In the genomic region with DNA sequence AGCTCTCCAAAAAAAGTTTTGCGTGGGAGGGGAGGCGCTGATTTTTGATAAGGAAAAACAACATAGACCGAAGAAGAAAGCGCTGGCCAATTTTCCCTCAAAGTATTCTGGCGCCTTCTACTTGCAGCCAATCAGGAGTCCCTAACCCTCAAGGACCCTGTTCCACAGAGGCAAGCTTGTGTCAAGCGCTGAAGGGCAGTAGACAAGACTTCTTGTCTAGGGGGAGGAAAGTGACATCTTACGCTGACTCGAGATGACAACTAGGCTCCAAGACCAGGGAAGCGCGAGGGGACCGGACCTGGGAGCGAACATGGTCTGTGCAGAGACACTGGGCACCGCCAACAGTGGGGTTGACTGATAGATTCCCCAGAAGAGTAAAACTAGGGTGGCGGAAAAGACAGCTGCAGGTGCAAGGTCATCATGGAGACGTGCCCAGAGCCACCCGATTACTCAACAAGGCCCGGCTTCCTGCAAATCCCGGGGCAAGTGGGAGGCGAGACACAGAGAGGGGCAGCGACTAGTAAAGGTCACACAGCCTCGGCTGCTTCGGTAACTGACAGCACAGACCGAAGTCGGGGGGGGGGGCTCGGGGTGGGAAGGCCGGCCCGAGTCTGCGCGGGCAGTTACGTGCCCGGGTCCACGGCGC, we compare ENCODE assay signal across 8 mouse cellular contexts. TPM values are rescaled to one million over a fixed set of nuclear protein-coding genes. Genes with fewer than 3 reads are reported as not detected.
DNase-seq lines count a peak whose midpoint lies in the region; ATAC-seq lines count a peak whose summit lies in the region.

No protein-coding gene starts in this region.

- no peaks in the 10 kb centered on the region for H3K27me3 ChIP-seq in liver, embryonic 15.5 days
- H3K27me3 ChIP-seq in neural tube, embryonic 13.5 days: no peaks in the 10 kb centered on the region

- peak; percentile 24 to 31 for DNase-seq in urinary bladder, adult 18-20 months (ENCODE audit: low spot score in 2 of 2)
- DNase-seq in urinary bladder, postnatal 10 days (ENCODE audit: low spot score): no peak
- DNase-seq in cerebellum, adult 8-10 months: peak; percentile 61
- DNase-seq in gastrocnemius, postnatal 10 days: peak; percentile 56
- peak; percentile 54 for DNase-seq in induced T-regulatory cell, adult 2 months (ENCODE audit: low read depth)
- DNase-seq in B cell, adult 2 months: no peak

- WGBS in liver, embryonic 15.5 days (ENCODE audit: insufficient replicate concordance): under 1% methylated on average over 32 of the region's 33 CpGs
- 4% methylated on average over 33 of the region's 33 CpGs for WGBS in neural tube, embryonic 13.5 days

- peak overlapping the region; percentile 95 for H3K4me3 ChIP-seq in liver, embryonic 15.5 days (replicated peaks)
- H3K4me3 ChIP-seq in neural tube, embryonic 13.5 days: peak overlapping the region; percentile 97

- peak; percentile 0; the same call in 1 of the 2 replicates for ATAC-seq in liver, embryonic 15.5 days (ENCODE audit: insufficient read depth)
- no peak for ATAC-seq in neural tube, embryonic 13.5 days (ENCODE audit: low read depth)

- peak overlapping the region; percentile 99 for H3K27ac ChIP-seq in liver, embryonic 15.5 days (replicated peaks)
- peak overlapping the region; percentile 92 for H3K27ac ChIP-seq in neural tube, embryonic 13.5 days (replicated peaks)

- H3K4me1 ChIP-seq in liver, embryonic 15.5 days (replicated peaks): peaks cover 62% of the 10 kb centered on the region
- H3K4me1 ChIP-seq in neural tube, embryonic 13.5 days (replicated peaks): peaks cover 63% of the 10 kb centered on the region

- peaks cover 71% of the 10 kb centered on the region for H3K36me3 ChIP-seq in liver, embryonic 15.5 days (replicated peaks)
- H3K36me3 ChIP-seq in neural tube, embryonic 13.5 days: peaks cover 60% of the 10 kb centered on the region

- H3K9ac ChIP-seq in liver, embryonic 15.5 days: peak overlapping the region; percentile 93
- H3K9ac ChIP-seq in neural tube, embryonic 13.5 days: peak overlapping the region; percentile 87

- H3K9me3 ChIP-seq in liver, embryonic 15.5 days (replicated peaks): no peaks in the 10 kb centered on the region
- no peaks in the 10 kb centered on the region for H3K9me3 ChIP-seq in neural tube, embryonic 13.5 days

- H3K4me2 ChIP-seq in liver, embryonic 15.5 days: peak overlapping the region; percentile 88
- H3K4me2 ChIP-seq in neural tube, embryonic 13.5 days: peak overlapping the region; percentile 95

RNA-seq across cellular contexts. Expression of a gene that starts 0.7 kb away (rescaled TPM):
- total RNA-seq in gastrocnemius, postnatal 10 days (2021): 10 to 100 TPM; 38.6 to 55.9 TPM
- polyA plus RNA-seq in liver, embryonic 15.5 days (2015; fragmentation: Nextera tagmentation; extraction: Ambion mirVana): 31.2 and 34.8 TPM in 2 replicates
- 67.6 and 77.2 TPM in 2 replicates for polyA plus RNA-seq in neural tube, embryonic 13.5 days (2015; fragmentation: Nextera tagmentation; extraction: Ambion mirVana)

RNA-seq across cellular contexts. Expression of a gene that starts 0.9 kb away (rescaled TPM):
- 10 to 100 TPM; 57.1 to 69.2 TPM for total RNA-seq in gastrocnemius, postnatal 10 days (2021)
- polyA plus RNA-seq in liver, embryonic 15.5 days (2015; fragmentation: Nextera tagmentation; extraction: Ambion mirVana): 36.3 and 40.4 TPM in 2 replicates
- polyA plus RNA-seq in neural tube, embryonic 13.5 days (2015; fragmentation: Nextera tagmentation; extraction: Ambion mirVana): 104 and 136 TPM in 2 replicates

RNA-seq across cellular contexts. Expression of a gene that starts 25.8 kb away (rescaled TPM):
- 100 to 1,000 TPM; 212 to 233 TPM for total RNA-seq in gastrocnemius, postnatal 10 days (2021)
- polyA plus RNA-seq in liver, embryonic 15.5 days (2015; fragmentation: Nextera tagmentation; extraction: Ambion mirVana): 125 and 143 TPM in 2 replicates
- polyA plus RNA-seq in neural tube, embryonic 13.5 days (2015; fragmentation: Nextera tagmentation; extraction: Ambion mirVana): 179 and 214 TPM in 2 replicates

RNA-seq across cellular contexts. Expression of a gene that starts 29.5 kb away (rescaled TPM):
- 100 to 1,000 TPM; 881 to 906 TPM for total RNA-seq in gastrocnemius, postnatal 10 days (2021)
- polyA plus RNA-seq in liver, embryonic 15.5 days (2015; fragmentation: Nextera tagmentation; extraction: Ambion mirVana): 745 and 882 TPM in 2 replicates
- 1,004 and 1,135 TPM in 2 replicates for polyA plus RNA-seq in neural tube, embryonic 13.5 days (2015; fragmentation: Nextera tagmentation; extraction: Ambion mirVana)

RNA-seq across cellular contexts. Expression of a gene that starts 29.5 kb away (rescaled TPM):
- total RNA-seq in gastrocnemius, postnatal 10 days (2021): 1 to 10 TPM in 1 of 2 experiments, under 1 TPM in 1; 0.31 to 1.2 TPM
- polyA plus RNA-seq in liver, embryonic 15.5 days (2015; fragmentation: Nextera tagmentation; extraction: Ambion mirVana): 0.12 and 0.15 TPM in 2 replicates
- polyA plus RNA-seq in neural tube, embryonic 13.5 days (2015; fragmentation: Nextera tagmentation; extraction: Ambion mirVana): 1.0 and 1.7 TPM in 2 replicates

Comparison
In these comparisons a context has a peak if more than half of its experiments do, and no peak if none do; other contexts are left out.
1. DNase-seq: peak in urinary bladder, adult 18-20 months (2 of 2), cerebellum, adult 8-10 months (single experiment), gastrocnemius, postnatal 10 days (single experiment) and induced T-regulatory cell, adult 2 months (single experiment); none in urinary bladder, postnatal 10 days (single experiment) and B cell, adult 2 months (0 of 2).